Comparison of ENCODE assay signal across 10 mouse cellular contexts in the genomic region with DNA sequence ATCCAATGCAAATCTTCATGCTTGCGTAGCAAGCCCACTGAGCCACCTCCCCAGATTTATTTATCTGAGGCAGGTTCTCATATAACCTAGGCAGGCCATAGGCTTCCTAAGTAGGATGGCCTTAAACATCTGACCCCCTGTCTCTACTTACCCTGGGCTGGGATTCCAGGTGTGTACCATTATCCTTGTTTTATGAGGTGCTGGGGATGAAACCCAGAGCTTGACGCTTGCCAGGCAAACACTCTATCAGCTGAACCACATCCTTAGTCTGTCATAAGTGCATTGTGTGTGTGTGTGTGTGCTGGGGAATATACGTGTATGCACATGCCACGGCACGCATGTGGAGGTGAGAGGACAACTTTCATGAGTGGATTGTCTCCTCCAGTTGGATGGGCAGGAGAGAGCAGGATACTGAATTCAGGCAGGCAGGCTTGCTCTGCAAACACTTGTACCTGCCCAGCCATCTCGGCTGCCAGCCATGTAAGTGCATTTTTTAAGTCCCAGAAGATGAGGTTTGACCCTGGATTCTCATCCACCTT. TPM values are rescaled to one million over a fixed set of nuclear protein-coding genes. Genes with fewer than 3 reads are reported as not detected.
DNase-seq lines count a peak whose midpoint lies in the region; ATAC-seq lines count a peak whose summit lies in the region.
"Had no signal": no experiment of that assay in that cellular context is flagged by ENCODE, and none has a peak within 500 bp of the region (broad histone marks: within the 10 kb centered on the region; RNA-seq: fewer than 3 reads in every experiment).

No protein-coding gene starts in this region.

- H3K9me3 ChIP-seq in kidney, embryonic 15.5 days (replicated peaks), result no peaks in the 10 kb centered on the region
- no peaks in the 10 kb centered on the region for H3K9me3 ChIP-seq in intestine, embryonic 14.5 days (ENCODE audit: control insufficient read depth, low read length)
- no peaks in the 10 kb centered on the region for H3K9me3 ChIP-seq in liver, embryonic 16.5 days (replicated peaks; ENCODE audit: control insufficient read depth, low read length)

- peak overlapping the region; percentile 65 for H3K4me2 ChIP-seq in kidney, embryonic 15.5 days
- peak overlapping the region; percentile 63 for H3K4me2 ChIP-seq in intestine, embryonic 14.5 days (ENCODE audit: low read length)
- H3K4me2 ChIP-seq in liver, embryonic 16.5 days (ENCODE audit: low read depth, low read length), result peak overlapping the region; percentile 86

- DNase-seq in kidney, postnatal 10 days, result no peak
- no peak for DNase-seq in intestine, embryonic 14.5 days (ENCODE audit: low spot score)
- no peak for DNase-seq in layer of hippocampus, adult 9-10 months (ENCODE audit: low spot score)
- no peak for DNase-seq in embryo, embryonic 10 days (ENCODE audit: low spot score)
- DNase-seq: kidney, adult 18-20 months; left cerebral cortex, postnatal 4 days; right cerebral cortex, postnatal 4 days had no signal

- H3K4me3 ChIP-seq in kidney, embryonic 15.5 days (replicated peaks), result peak overlapping the region; percentile 51
- H3K4me3 ChIP-seq in brown adipose tissue, adult 24 weeks (ENCODE audit: insufficient read depth, low read depth, low read length), result peak overlapping the region; percentile 64; the same call in 1 of the 2 replicates
- peak overlapping the region; percentile 52 for H3K4me3 ChIP-seq in intestine, embryonic 14.5 days (ENCODE audit: low read depth, low read length)
- peak overlapping the region; percentile 85 for H3K4me3 ChIP-seq in liver, embryonic 16.5 days (ENCODE audit: low read depth, low read length)

- no peak for ATAC-seq in kidney, embryonic 15.5 days (replicated peaks; ENCODE audit: low FRiP score)
- no peak for ATAC-seq in intestine, embryonic 14.5 days (replicated peaks; ENCODE audit: low FRiP score, low TSS enrichment, low read depth)
- ATAC-seq in liver, embryonic 16.5 days (ENCODE audit: low read depth), result no peak

- H3K36me3 ChIP-seq in kidney, embryonic 15.5 days, result peaks cover 36% of the 10 kb centered on the region
- peaks cover 20% of the 10 kb centered on the region for H3K36me3 ChIP-seq in intestine, embryonic 14.5 days (ENCODE audit: control insufficient read depth, insufficient read depth, low read length)
- H3K36me3 ChIP-seq in liver, embryonic 16.5 days (ENCODE audit: control insufficient read depth, insufficient read depth), result peaks cover 29% of the 10 kb centered on the region

- no peaks in the 10 kb centered on the region for H3K27me3 ChIP-seq in kidney, embryonic 15.5 days
- no peaks in the 10 kb centered on the region for H3K27me3 ChIP-seq in intestine, embryonic 14.5 days (replicated peaks; ENCODE audit: control insufficient read depth, insufficient read depth, low read length)
- H3K27me3 ChIP-seq in liver, embryonic 16.5 days (ENCODE audit: control insufficient read depth, insufficient read depth, low read depth, low read length), result no peaks in the 10 kb centered on the region

- H3K4me1 ChIP-seq in kidney, embryonic 15.5 days, result peaks cover 43% of the 10 kb centered on the region
- peaks cover 6% of the 10 kb centered on the region for H3K4me1 ChIP-seq in brown adipose tissue, adult 24 weeks (ENCODE audit: control insufficient read depth, insufficient read depth, insufficient read length, low read length)
- H3K4me1 ChIP-seq in intestine, embryonic 14.5 days (replicated peaks; ENCODE audit: control insufficient read depth, insufficient read depth, low read length), result peaks cover 14% of the 10 kb centered on the region
- peaks cover 55% of the 10 kb centered on the region for H3K4me1 ChIP-seq in liver, embryonic 16.5 days (ENCODE audit: control insufficient read depth, low read depth, low read length)

- H3K27ac ChIP-seq in kidney, embryonic 15.5 days, result peak overlapping the region; percentile 96; the same call in 1 of the 2 replicates
- H3K27ac ChIP-seq in brown adipose tissue, adult 24 weeks (replicated peaks; ENCODE audit: low read depth, low read length), result peak overlapping the region; percentile 91
- peak overlapping the region; percentile 90 for H3K27ac ChIP-seq in intestine, embryonic 14.5 days (ENCODE audit: low read depth)
- H3K27ac ChIP-seq in liver, embryonic 16.5 days (ENCODE audit: low read length), result peak overlapping the region; percentile 100

- peak overlapping the region; percentile 67; the same call in 1 of the 2 replicates for H3K9ac ChIP-seq in kidney, embryonic 15.5 days
- peak overlapping the region; percentile 64 for H3K9ac ChIP-seq in intestine, embryonic 14.5 days (ENCODE audit: low read length)
- peak overlapping the region; percentile 95 for H3K9ac ChIP-seq in liver, embryonic 16.5 days (ENCODE audit: low read depth, low read length)

- WGBS in kidney, embryonic 15.5 days, result 75% methylated on average over 6 of the region's 6 CpGs
- 75% methylated on average over 6 of the region's 6 CpGs for WGBS in intestine, embryonic 14.5 days
- 38% methylated on average over 6 of the region's 6 CpGs for WGBS in liver, embryonic 16.5 days (ENCODE audit: insufficient replicate concordance)

RNA-seq across cellular contexts. Expression of gene Vamp8, which starts 1.6 kb away (rescaled TPM):
- 146 and 150 TPM in 2 replicates for polyA plus RNA-seq in kidney, embryonic 15.5 days (2015; fragmentation: Nextera tagmentation; extraction: Ambion mirVana)
- 100 and 121 TPM in 2 replicates for polyA plus RNA-seq in brown adipose tissue, adult 24 weeks (2012; ENCODE audit: insufficient read depth, insufficient read length, missing spikeins)
- polyA plus RNA-seq in intestine, embryonic 14.5 days (2014; fragmentation: Nextera tagmentation; extraction: Ambion mirVana), result 177 and 183 TPM in 2 replicates
- 212 and 230 TPM in 2 replicates for polyA plus RNA-seq in liver, embryonic 16.5 days (2015; fragmentation: Nextera tagmentation; extraction: Ambion mirVana)

RNA-seq across cellular contexts. Expression of gene Vamp5, which starts 8.6 kb away (rescaled TPM):
- 35.0 and 40.7 TPM in 2 replicates for polyA plus RNA-seq in kidney, embryonic 15.5 days (2015; fragmentation: Nextera tagmentation; extraction: Ambion mirVana)
- polyA plus RNA-seq in brown adipose tissue, adult 24 weeks (2012; ENCODE audit: insufficient read depth, insufficient read length, missing spikeins), result 17.5 and 19.1 TPM in 2 replicates
- polyA plus RNA-seq in intestine, embryonic 14.5 days (2014; fragmentation: Nextera tagmentation; extraction: Ambion mirVana), result 19.6 and 21.4 TPM in 2 replicates
- 54.9 and 62.8 TPM in 2 replicates for polyA plus RNA-seq in liver, embryonic 16.5 days (2015; fragmentation: Nextera tagmentation; extraction: Ambion mirVana)

RNA-seq across cellular contexts. Expression of gene Rnf181, which starts 22.1 kb away (rescaled TPM):
- polyA plus RNA-seq in kidney, embryonic 15.5 days (2015; fragmentation: Nextera tagmentation; extraction: Ambion mirVana), result 116 and 130 TPM in 2 replicates
- polyA plus RNA-seq in brown adipose tissue, adult 24 weeks (2012; ENCODE audit: insufficient read depth, insufficient read length, missing spikeins), result 87.8 and 96.4 TPM in 2 replicates
- 96.9 and 98.0 TPM in 2 replicates for polyA plus RNA-seq in intestine, embryonic 14.5 days (2014; fragmentation: Nextera tagmentation; extraction: Ambion mirVana)
- 86.5 and 91.9 TPM in 2 replicates for polyA plus RNA-seq in liver, embryonic 16.5 days (2015; fragmentation: Nextera tagmentation; extraction: Ambion mirVana)

RNA-seq across cellular contexts. Expression of gene Ggcx, which starts 25.2 kb away (rescaled TPM):
- polyA plus RNA-seq in kidney, embryonic 15.5 days (2015; fragmentation: Nextera tagmentation; extraction: Ambion mirVana), result 32.5 and 36.0 TPM in 2 replicates
- polyA plus RNA-seq in brown adipose tissue, adult 24 weeks (2012; ENCODE audit: insufficient read depth, insufficient read length, missing spikeins), result 17.3 and 19.4 TPM in 2 replicates
- polyA plus RNA-seq in intestine, embryonic 14.5 days (2014; fragmentation: Nextera tagmentation; extraction: Ambion mirVana), result 12.8 and 17.7 TPM in 2 replicates
- 29.6 and 31.7 TPM in 2 replicates for polyA plus RNA-seq in liver, embryonic 16.5 days (2015; fragmentation: Nextera tagmentation; extraction: Ambion mirVana)

RNA-seq across cellular contexts. Expression of gene Tmem150a, which starts 33.6 kb away (rescaled TPM):
- 24.0 and 26.7 TPM in 2 replicates for polyA plus RNA-seq in kidney, embryonic 15.5 days (2015; fragmentation: Nextera tagmentation; extraction: Ambion mirVana)
- 8.6 and 10.6 TPM in 2 replicates for polyA plus RNA-seq in brown adipose tissue, adult 24 weeks (2012; ENCODE audit: insufficient read depth, insufficient read length, missing spikeins)
- 10.8 and 11.7 TPM in 2 replicates for polyA plus RNA-seq in intestine, embryonic 14.5 days (2014; fragmentation: Nextera tagmentation; extraction: Ambion mirVana)
- polyA plus RNA-seq in liver, embryonic 16.5 days (2015; fragmentation: Nextera tagmentation; extraction: Ambion mirVana), result 54.4 and 59.7 TPM in 2 replicates
